Mouse (Mus musculus) telencephalon, adult 2 months (tissue): ENCODE measurements around the gene March11.

Experiments
- DNase-seq: peaks from one replicate; pipeline ENCODE4 v3.0.0-alpha.2; 2011; ENCODE audit warnings: low read depth, low spot score

Gene March11

GRCm38 (mm10) chr15:26308629-26309230 lies at the start of gene March11:
March11 (plus strand) TSS chr15:26309048.
- peak; percentile 78 for DNase-seq

- no peak for DNase-seq
Measured at GRCm38 (mm10) chr15:26262336-26262735, 46.5 kb upstream of the March11 start.

- DNase-seq, result no peak
Measured at GRCm38 (mm10) chr15:26269596-26269995, 39.3 kb upstream of the March11 start.

- no peak for DNase-seq
Measured at GRCm38 (mm10) chr15:26276035-26276511, 32.8 kb upstream of the March11 start.

- no peak for DNase-seq
Measured at GRCm38 (mm10) chr15:26276608-26277007, 32.2 kb upstream of the March11 start.

GRCm38 (mm10) chr15:26291871-26292270 lies 17.0 kb upstream of the March11 start:
- no peak for DNase-seq

- DNase-seq, result no peak
Measured at GRCm38 (mm10) chr15:26292811-26293210, 16.0 kb upstream of the March11 start.

- no peak for DNase-seq
Measured at GRCm38 (mm10) chr15:26293215-26293614, 15.6 kb upstream of the March11 start.

GRCm38 (mm10) chr15:26298668-26299067 lies 10.2 kb upstream of the March11 start:
- no peak for DNase-seq

- no peak for DNase-seq
Measured at GRCm38 (mm10) chr15:26309291-26309931, 563 bp downstream of the March11 start.

GRCm38 (mm10) chr15:26319866-26320265 lies 11.0 kb downstream of the March11 start:
- DNase-seq, result no peak

- no peak for DNase-seq
Measured at GRCm38 (mm10) chr15:26320402-26320801, 11.6 kb downstream of the March11 start.

GRCm38 (mm10) chr15:26322804-26323203 lies 14.0 kb downstream of the March11 start:
- no peak for DNase-seq

- DNase-seq, result no peak
Measured at GRCm38 (mm10) chr15:26327157-26327556, 18.3 kb downstream of the March11 start.

GRCm38 (mm10) chr15:26335791-26336190 lies 26.9 kb downstream of the March11 start:
- DNase-seq, result no peak

- peak; percentile 21 for DNase-seq
Measured at GRCm38 (mm10) chr15:26337775-26338174, 28.9 kb downstream of the March11 start.

GRCm38 (mm10) chr15:26338343-26338742 lies 29.5 kb downstream of the March11 start:
- DNase-seq, result peak; percentile 45

GRCm38 (mm10) chr15:26340490-26340889 lies 31.6 kb downstream of the March11 start:
- DNase-seq, result no peak

GRCm38 (mm10) chr15:26340966-26341365 lies 32.1 kb downstream of the March11 start:
- DNase-seq, result no peak

- no peak for DNase-seq
Measured at GRCm38 (mm10) chr15:26344329-26344728, 35.5 kb downstream of the March11 start.

- no peak for DNase-seq
Measured at GRCm38 (mm10) chr15:26353656-26354055, 44.8 kb downstream of the March11 start.

- DNase-seq, result no peak
Measured at GRCm38 (mm10) chr15:26365344-26365743, 56.5 kb downstream of the March11 start.

- no peak for DNase-seq
Measured at GRCm38 (mm10) chr15:26366511-26366910, 57.7 kb downstream of the March11 start.
